Mouse (Mus musculus) heart, postnatal 0 days (tissue): ENCODE results near the gene Dusp28. TPM values are rescaled to one million over a fixed set of nuclear protein-coding genes. Genes with fewer than 3 reads are reported as not detected.

Source experiments
- ATAC-seq: fragments of 200-750 bp; cut with Nextera tagmentation; 2 replicates; pipeline ENCODE4 v1.8.0; 2017; ENCODE audit warnings: low read depth, moderate number of reproducible peaks, moderate library complexity; ENCODE audit not compliant: insufficient read depth
- DNase-seq: peaks from one replicate; pipeline ENCODE4 v3.0.0-alpha.2; 2016; ENCODE audit warnings: low spot score
- H3K27ac ChIP-seq: fragments of 300-500 bp; sonication (generic); 2 replicates; pipeline ENCODE4 v1.5.1; 2014; ENCODE audit warnings: low read depth, mild to moderate bottlenecking
- H3K27me3 ChIP-seq: fragments of 300-500 bp; sonication (generic); 2 replicates; pipeline ENCODE4 v1.6.1; 2014; ENCODE audit warnings: low read length, mixed read lengths; ENCODE audit not compliant: control insufficient read depth, insufficient read depth
- H3K36me3 ChIP-seq: fragments of 300-500 bp; sonication (generic); replicated peaks from 2 replicates; pipeline ENCODE4 v1.6.1; 2014; ENCODE audit warnings: low read length, mixed read lengths; ENCODE audit not compliant: control insufficient read depth, insufficient read depth
- H3K4me1 ChIP-seq: fragments of 300-500 bp; sonication (generic); 2 replicates; pipeline ENCODE4 v1.6.1; 2014; ENCODE audit warnings: antibody characterized with exemption; ENCODE audit not compliant: control insufficient read depth, insufficient read depth
- H3K4me2 ChIP-seq: fragments of 300-500 bp; sonication (generic); 2 replicates; pipeline ENCODE4 v1.6.1; 2014; ENCODE audit warnings: low read depth, mild to moderate bottlenecking, low read length, moderate library complexity
- H3K4me3 ChIP-seq: fragments of 300-500 bp; sonication (generic); 2 replicates; pipeline ENCODE4 v1.5.1; 2014; ENCODE audit warnings: low read depth, low read length
- H3K9ac ChIP-seq: fragments of 300-500 bp; sonication (generic); replicated peaks from 2 replicates; pipeline ENCODE4 v1.6.1; 2014; ENCODE audit warnings: low read depth, low read length, mixed read lengths
- H3K9me3 ChIP-seq: fragments of 300-500 bp; sonication (generic); replicated peaks from 2 replicates; pipeline ENCODE4 v1.6.1; 2016; ENCODE audit warnings: low read length; ENCODE audit not compliant: control insufficient read depth
- CTCF ChIP-seq: IDR thresholded peaks from 2 replicates; pipeline ENCODE4 v1.5.1; 2016; ENCODE audit warnings: antibody characterized with exemption, control low read depth, low read depth
- EP300 ChIP-seq: IDR thresholded peaks from 2 replicates; pipeline ENCODE4 v1.6.1; 2016; ENCODE audit warnings: antibody characterized with exemption, low read depth
- WGBS: fragments of 180-500 bp; shearing (Covaris S2); extraction: QIAGEN DNeasy Blood & Tissue Kit; methylation state at CpG from one replicate; pipeline ENCODE4 v1.1.7; 2014; 5-methylcytosine and 5-hydroxymethylcytosine counted together
- polyA plus RNA-seq: library from polyadenylated mRNA; unstranded; fragments of >200 nt; fragmentation: Nextera tagmentation; extraction: Ambion mirVana; gene quantifications from 2 replicates; pipeline ENCODE4 v1.2.1, GENCODE M21; 2015
- total RNA-seq: library from RNA; depleted of rRNA; stranded (reverse); fragments of >200 nt; gene quantifications from 2 replicates; pipeline ENCODE4 v1.2.3, GENCODE M21; 2014; ENCODE audit warnings: low replicate concordance

Dusp28 gene
- total and polyA plus RNA-seq, 2 experiments from 2014 or later = 21.4 to 23.5 TPM

DNA sequence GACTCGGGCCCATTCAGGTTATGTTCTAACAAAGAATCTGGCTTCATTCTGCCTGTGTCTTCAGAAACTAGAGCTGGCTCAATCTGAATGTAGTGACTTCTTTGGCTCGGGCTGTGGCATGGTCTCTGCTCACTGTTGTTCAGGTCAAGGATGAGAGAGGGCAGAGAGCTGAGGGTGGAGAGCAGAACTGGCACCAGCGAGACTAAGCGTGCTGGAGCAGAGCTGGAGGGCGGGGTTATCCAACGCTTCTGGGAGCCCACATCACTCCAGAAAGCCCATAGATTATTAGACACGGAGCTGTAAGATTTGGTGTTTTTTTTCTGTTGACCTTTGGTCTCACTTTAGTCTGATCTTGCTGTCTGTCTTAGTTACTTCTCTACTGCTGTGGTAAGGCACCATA lies 34.1 kb upstream of the Dusp28 start:
- Histone ChIP-seq H3K27ac (no peak overlapping the region), H3K27me3 (no peaks in the 10 kb centered on the region), H3K9ac (no peak overlapping the region), H3K4me1 (no peaks in the 10 kb centered on the region), H3K9me3 (no peaks in the 10 kb centered on the region), H3K4me3 (no peak overlapping the region), H3K4me2 (no peak overlapping the region), H3K36me3 (no peaks in the 10 kb centered on the region)
- TF ChIP-seq CTCF = no peak
- TF ChIP-seq EP300 = no peak
- no peak for DNase-seq
- ATAC-seq = no peak
- WGBS = 76% methylated on average over 7 of the region's 7 CpGs

DNA sequence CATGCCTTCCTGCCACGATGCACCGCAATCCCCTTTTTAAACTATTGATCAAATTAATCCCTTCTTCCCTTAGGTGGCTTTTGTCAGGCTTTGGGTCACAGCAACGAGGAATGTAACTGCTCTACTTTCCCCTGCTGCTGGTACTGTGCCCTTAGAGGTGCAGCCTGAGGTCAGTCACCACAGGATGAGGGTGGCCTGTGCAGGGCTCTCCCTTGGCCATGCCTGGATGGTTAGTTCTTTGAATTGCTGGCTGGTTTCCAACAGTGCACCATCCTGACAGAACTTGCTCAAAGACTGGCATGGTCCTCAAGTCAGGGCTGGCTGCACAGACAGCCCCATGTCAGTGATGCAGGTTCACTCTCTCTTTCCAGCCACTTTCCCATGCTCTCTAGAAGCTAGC lies 32.8 kb upstream of the Dusp28 start:
- WGBS = 76% methylated on average over 3 of the region's 3 CpGs
- Histone ChIP-seq H3K9me3 (no peaks in the 10 kb centered on the region), H3K27me3 (no peaks in the 10 kb centered on the region), H3K4me1 (no peaks in the 10 kb centered on the region), H3K4me2 (no peak overlapping the region), H3K36me3 (no peaks in the 10 kb centered on the region), H3K9ac (no peak overlapping the region), H3K4me3 (no peak overlapping the region), H3K27ac (no peak overlapping the region)
- TF ChIP-seq CTCF = no peak
- ATAC-seq (no peak), DNase-seq (no peak)

DNA sequence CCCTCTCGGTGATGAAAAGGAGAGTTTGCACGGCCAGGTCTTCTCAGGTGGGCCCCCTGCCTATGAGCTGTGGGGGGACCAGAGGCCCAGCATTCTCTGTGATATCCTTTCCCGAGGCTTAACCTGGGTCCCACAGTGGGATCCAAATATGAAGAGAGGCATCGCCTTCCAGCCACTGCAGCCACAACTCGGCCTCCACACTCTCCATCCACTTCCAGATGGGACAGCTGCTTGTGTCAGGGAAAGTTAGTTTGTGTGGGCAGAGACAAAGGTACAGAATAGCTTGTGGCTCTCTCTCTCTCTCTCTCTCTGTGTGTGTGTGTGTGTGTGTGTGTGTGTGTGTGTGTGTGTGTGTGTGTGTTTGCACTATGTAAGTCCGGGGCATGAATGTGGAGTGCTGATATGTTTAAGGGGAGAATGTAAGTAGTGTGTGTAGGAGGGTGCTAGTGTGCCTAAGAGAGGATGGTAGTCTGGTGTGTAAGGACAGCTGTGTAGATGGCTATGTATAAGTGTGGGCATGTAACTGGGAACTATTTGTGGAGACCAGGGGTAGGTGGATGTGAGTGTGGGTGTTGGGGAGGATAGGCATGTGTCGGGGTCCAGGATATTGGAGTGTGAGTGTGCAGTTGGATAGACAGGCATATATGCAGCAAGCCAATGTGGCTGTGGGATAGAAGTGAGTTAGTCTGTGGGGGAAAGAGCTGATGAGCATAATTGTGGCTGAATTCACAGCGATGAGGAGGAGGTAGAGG lies 31.2 kb upstream of the Dusp28 start:
- no peak for DNase-seq
- TF ChIP-seq CTCF (no peak), EP300 (no peak)
- Histone ChIP-seq H3K9ac (no peak overlapping the region), H3K9me3 (no peaks in the 10 kb centered on the region), H3K36me3 (no peaks in the 10 kb centered on the region), H3K4me2 (no peak overlapping the region), H3K27ac (no peak overlapping the region), H3K4me1 (no peaks in the 10 kb centered on the region), H3K4me3 (no peak overlapping the region), H3K27me3 (no peaks in the 10 kb centered on the region)
- 65% methylated on average over 8 of the region's 8 CpGs for WGBS
- ATAC-seq = no peak

DNA sequence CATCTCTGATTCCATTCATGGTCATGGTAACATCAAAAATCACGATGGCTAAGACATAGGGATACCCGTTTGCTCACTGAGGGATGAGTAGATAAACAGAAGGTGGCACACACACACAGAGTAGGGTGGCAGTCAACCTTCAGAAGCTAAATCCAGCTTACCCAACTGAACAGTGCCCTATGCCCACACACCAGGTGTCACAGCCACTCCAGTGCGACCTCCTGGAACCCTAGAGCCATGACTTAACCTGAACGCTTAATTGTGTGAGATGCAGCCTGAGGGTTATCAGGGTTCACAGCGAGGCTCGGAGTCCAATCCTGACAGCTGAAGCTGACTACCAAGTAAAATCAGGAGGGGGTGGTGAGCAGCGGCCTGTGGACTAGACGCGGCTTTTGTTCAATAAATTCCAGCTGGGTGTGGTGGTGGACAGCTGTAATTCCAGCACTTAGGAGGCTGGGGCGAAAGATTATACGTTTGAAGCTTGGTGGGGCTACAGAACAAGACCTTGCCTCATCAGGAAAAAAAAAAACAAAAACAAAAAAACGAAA lies 29.3 kb upstream of the Dusp28 start:
- WGBS = 59% methylated on average over 12 of the region's 12 CpGs
- Histone ChIP-seq H3K4me3 (no peak overlapping the region), H3K4me2 (no peak overlapping the region), H3K9ac (no peak overlapping the region), H3K4me1 (no peaks in the 10 kb centered on the region), H3K27me3 (no peaks in the 10 kb centered on the region), H3K9me3 (no peaks in the 10 kb centered on the region), H3K36me3 (no peaks in the 10 kb centered on the region), H3K27ac (no peak overlapping the region)
- ATAC-seq (no peak), DNase-seq (no peak)
- TF ChIP-seq EP300 (no peak), CTCF (no peak)

DNA sequence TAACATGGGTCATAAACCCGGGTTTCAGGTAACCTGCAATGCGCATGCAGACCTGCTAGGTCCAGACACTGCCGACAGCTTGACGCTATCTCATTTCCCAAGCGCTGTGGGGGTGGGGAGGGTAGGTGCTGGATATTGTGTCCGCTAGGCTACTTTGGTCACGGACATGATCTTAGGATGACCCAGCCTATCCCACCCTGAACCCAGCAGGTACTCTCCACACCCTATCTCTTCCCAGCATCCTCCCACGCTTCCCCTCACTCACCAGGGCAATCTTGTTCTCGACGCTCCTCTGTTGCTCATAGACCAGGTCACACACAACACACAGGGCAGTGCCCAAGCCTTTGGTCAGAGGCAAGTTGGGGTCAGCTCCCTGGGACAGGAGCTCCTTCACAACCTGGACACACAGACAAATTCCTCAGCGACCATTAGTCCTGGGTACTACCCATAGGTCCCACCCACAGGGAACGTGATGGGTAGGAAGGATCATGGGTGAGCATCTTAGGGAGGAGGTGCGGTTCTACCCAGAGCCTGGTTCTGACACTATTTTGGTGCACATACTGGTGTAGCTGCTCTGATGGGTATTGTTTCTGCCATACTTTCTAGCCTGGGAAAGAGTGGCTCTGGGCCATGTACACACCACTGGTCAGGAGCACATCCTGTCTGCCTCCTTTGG lies 28.6 kb upstream of the Dusp28 start:
- ATAC-seq = no peak
- 70% methylated on average over 13 of the region's 13 CpGs for WGBS
- TF ChIP-seq CTCF = no peak
- TF ChIP-seq EP300 = no peak

More for the DNA sequence above, 28.6 kb upstream of the Dusp28 start:
- Histone ChIP-seq H3K27ac (no peak overlapping the region), H3K9me3 (no peaks in the 10 kb centered on the region), H3K36me3 (no peaks in the 10 kb centered on the region), H3K9ac (no peak overlapping the region), H3K4me1 (no peaks in the 10 kb centered on the region), H3K27me3 (no peaks in the 10 kb centered on the region), H3K4me3 (no peak overlapping the region), H3K4me2 (no peak overlapping the region)
- DNase-seq = no peak
